Mouse (Mus musculus) heart, postnatal 0 days (tissue): ENCODE data around the gene Ptpn9. TPM values are rescaled to one million over a fixed set of nuclear protein-coding genes. Genes with fewer than 3 reads are reported as not detected.
A peak's percentile ranks its signal among the peaks of the same experiment; 100 is the strongest.

Experiments
- ATAC-seq: fragments of 200-750 bp; cut with Nextera tagmentation; 2 replicates; pipeline ENCODE4 v1.8.0; 2017; ENCODE audit warnings: low read depth, moderate number of reproducible peaks, moderate library complexity; ENCODE audit not compliant: insufficient read depth
- DNase-seq: peaks from one replicate; pipeline ENCODE4 v3.0.0-alpha.2; 2016; ENCODE audit warnings: low spot score
- H3K27ac ChIP-seq: fragments of 300-500 bp; sonication (generic); 2 replicates; pipeline ENCODE4 v1.5.1; 2014; ENCODE audit warnings: low read depth, mild to moderate bottlenecking
- H3K27me3 ChIP-seq: fragments of 300-500 bp; sonication (generic); 2 replicates; pipeline ENCODE4 v1.6.1; 2014; ENCODE audit warnings: low read length, mixed read lengths; ENCODE audit not compliant: control insufficient read depth, insufficient read depth
- H3K36me3 ChIP-seq: fragments of 300-500 bp; sonication (generic); replicated peaks from 2 replicates; pipeline ENCODE4 v1.6.1; 2014; ENCODE audit warnings: low read length, mixed read lengths; ENCODE audit not compliant: control insufficient read depth, insufficient read depth
- H3K4me1 ChIP-seq: fragments of 300-500 bp; sonication (generic); 2 replicates; pipeline ENCODE4 v1.6.1; 2014; ENCODE audit warnings: antibody characterized with exemption; ENCODE audit not compliant: control insufficient read depth, insufficient read depth
- H3K4me2 ChIP-seq: fragments of 300-500 bp; sonication (generic); 2 replicates; pipeline ENCODE4 v1.6.1; 2014; ENCODE audit warnings: low read depth, mild to moderate bottlenecking, low read length, moderate library complexity
- H3K4me3 ChIP-seq: fragments of 300-500 bp; sonication (generic); 2 replicates; pipeline ENCODE4 v1.5.1; 2014; ENCODE audit warnings: low read depth, low read length
- H3K9ac ChIP-seq: fragments of 300-500 bp; sonication (generic); replicated peaks from 2 replicates; pipeline ENCODE4 v1.6.1; 2014; ENCODE audit warnings: low read depth, low read length, mixed read lengths
- H3K9me3 ChIP-seq: fragments of 300-500 bp; sonication (generic); replicated peaks from 2 replicates; pipeline ENCODE4 v1.6.1; 2016; ENCODE audit warnings: low read length; ENCODE audit not compliant: control insufficient read depth
- CTCF ChIP-seq: IDR thresholded peaks from 2 replicates; pipeline ENCODE4 v1.5.1; 2016; ENCODE audit warnings: antibody characterized with exemption, control low read depth, low read depth
- EP300 ChIP-seq: IDR thresholded peaks from 2 replicates; pipeline ENCODE4 v1.6.1; 2016; ENCODE audit warnings: antibody characterized with exemption, low read depth
- WGBS: fragments of 180-500 bp; shearing (Covaris S2); extraction: QIAGEN DNeasy Blood & Tissue Kit; methylation state at CpG from one replicate; pipeline ENCODE4 v1.1.7; 2014; 5-methylcytosine and 5-hydroxymethylcytosine counted together
- polyA plus RNA-seq: library from polyadenylated mRNA; unstranded; fragments of >200 nt; fragmentation: Nextera tagmentation; extraction: Ambion mirVana; gene quantifications from 2 replicates; pipeline ENCODE4 v1.2.1, GENCODE M21; 2015
- total RNA-seq: library from RNA; depleted of rRNA; stranded (reverse); fragments of >200 nt; gene quantifications from 2 replicates; pipeline ENCODE4 v1.2.3, GENCODE M21; 2014; ENCODE audit warnings: low replicate concordance

Gene Ptpn9
- total and polyA plus RNA-seq, 2 experiments from 2014 or later: 8.9 to 22.2 TPM

DNA sequence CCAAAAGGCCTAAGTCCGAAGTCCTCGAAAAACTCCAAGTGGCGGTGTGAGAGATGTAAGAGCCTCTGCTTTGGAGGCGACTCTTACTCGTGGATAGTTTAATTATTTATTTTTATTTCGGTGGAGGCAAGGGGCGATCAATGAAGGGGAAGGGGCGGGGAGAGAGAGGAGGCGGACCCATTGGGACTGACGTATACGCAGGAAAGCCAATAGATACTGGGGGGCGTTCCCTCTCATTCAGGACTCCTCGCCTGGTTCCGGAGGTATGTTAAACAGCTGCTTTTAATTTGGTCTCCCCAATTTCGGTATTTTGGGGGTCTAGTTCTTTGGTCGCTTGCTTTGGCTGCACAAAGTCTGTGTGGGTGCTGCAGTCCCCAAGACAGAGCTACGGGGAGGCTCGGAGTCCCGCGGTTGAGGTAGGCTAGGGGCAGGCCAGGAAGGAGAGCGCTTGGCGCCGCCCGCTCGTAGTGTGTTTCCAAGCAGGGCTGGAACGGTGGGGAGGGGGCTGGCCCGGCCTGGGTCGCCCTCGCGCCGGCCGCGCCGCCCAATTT, 77.2 kb downstream of the Ptpn9 start, which contains the start of gene Sin3a:
Gene Sin3a, plus strand, starts transcription at position 240 of the 551 bp plus-strand sequence.
- ATAC-seq: no peak
- peak; percentile 84 for DNase-seq
- H3K27me3 ChIP-seq: no peaks in the 10 kb centered on the region
- no peaks in the 10 kb centered on the region for H3K36me3 ChIP-seq
- peak within 1 kb of the TSS; percentile 88 for H3K4me3 ChIP-seq
- H3K9me3 ChIP-seq: no peaks in the 10 kb centered on the region
- peak within 1 kb of the TSS; percentile 71 for H3K9ac ChIP-seq
- H3K4me2 ChIP-seq: peak within 1 kb of the TSS; percentile 96
- TF ChIP-seq EP300 (no peak), CTCF (no peak)
- H3K27ac ChIP-seq: peak within 1 kb of the TSS; percentile 99
- under 1% methylated on average over 33 of the region's 34 CpGs for WGBS
- peaks cover 11% of the 10 kb centered on the region for H3K4me1 ChIP-seq

DNA sequence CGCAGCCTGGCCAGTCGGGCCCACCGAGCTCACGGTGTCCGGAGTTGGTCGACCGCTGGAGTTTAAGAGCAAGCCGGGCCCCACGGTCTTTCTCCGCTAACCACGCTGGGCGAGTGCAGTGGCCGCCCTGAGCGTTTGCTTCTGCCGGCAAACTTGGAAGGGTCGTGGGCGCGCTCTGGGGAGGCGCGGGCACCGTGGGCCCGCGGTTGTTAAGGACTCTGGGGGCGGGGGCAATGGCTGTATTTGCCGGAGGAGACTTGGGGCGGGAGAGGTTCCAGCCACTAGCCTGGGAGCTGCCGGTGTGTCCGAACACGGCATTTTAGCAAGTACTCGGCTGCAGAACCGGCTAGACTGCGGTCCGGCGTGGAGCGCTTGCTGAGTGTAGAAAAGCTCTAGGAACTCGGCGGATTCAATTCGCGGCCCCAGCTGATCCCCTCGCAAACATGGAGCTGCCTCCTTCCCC, 77.8 kb downstream of the Ptpn9 start:
- Histone ChIP-seq H3K4me3 (peak overlapping the region; percentile 88), H3K4me2 (peak overlapping the region; percentile 96), H3K9me3 (no peaks in the 10 kb centered on the region), H3K27ac (peak overlapping the region; percentile 99), H3K27me3 (no peaks in the 10 kb centered on the region), H3K4me1 (peaks cover 11% of the 10 kb centered on the region), H3K9ac (peak overlapping the region; percentile 71), H3K36me3 (no peaks in the 10 kb centered on the region)
- DNase-seq (no peak), ATAC-seq (no peak)
- TF ChIP-seq EP300: no peak
- no peak for TF ChIP-seq CTCF
- WGBS: under 1% methylated on average over 40 of the region's 40 CpGs

DNA sequence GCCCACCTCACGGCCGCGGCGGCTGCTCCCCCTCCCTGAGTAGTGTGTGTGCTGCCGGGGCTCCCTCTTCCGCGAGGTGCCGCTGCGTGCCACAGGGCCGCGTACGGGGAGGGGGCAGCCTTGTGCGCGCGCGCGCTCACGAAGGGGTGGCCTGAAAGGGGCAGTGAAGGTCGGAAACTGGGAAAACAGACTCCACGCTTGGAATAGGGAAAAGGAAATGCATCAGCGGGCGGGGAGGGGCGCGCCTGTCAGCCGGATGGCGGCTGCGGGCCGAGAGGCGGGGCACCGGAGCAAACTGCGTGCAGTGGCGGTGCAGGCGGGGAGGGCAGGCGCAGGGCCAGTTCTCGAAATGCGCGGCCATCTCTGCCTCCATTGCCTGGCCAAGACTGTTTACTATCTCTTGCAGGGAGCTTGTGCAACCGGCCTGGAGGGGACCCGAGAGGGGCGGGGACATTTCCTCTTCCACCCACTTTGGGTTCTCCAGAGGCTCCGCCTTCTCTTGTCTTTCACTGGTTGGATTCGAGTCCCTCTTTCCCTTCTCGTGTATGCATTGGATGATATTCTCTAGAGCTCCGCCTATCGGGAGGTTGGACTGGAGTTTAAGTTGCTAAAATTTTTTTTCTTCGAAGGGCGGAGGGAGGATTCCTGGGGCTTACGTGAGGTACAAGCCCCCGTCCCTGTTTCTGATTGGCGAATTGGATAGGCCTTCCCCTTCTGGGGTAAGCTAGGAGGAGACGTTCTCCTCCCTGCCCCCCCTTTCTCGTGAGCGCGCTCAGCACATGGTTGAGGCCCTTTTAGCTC, 78.5 kb downstream of the Ptpn9 start:
- H3K4me2 ChIP-seq: peak overlapping the region; percentile 96
- ATAC-seq (peak; percentile 68), DNase-seq (peak; percentile 100)
- H3K4me3 ChIP-seq: peak overlapping the region; percentile 88
- under 1% methylated on average over 54 of the region's 54 CpGs for WGBS
- H3K36me3 ChIP-seq: no peaks in the 10 kb centered on the region
- H3K9ac ChIP-seq: peak overlapping the region; percentile 71
- no peaks in the 10 kb centered on the region for H3K9me3 ChIP-seq
- no peaks in the 10 kb centered on the region for H3K27me3 ChIP-seq
- TF ChIP-seq CTCF (peak; percentile 78), EP300 (0 out of 2 replicates have a peak, but pooled peaks have one; percentile 68)
- H3K27ac ChIP-seq: peak overlapping the region; percentile 99
- peaks cover 11% of the 10 kb centered on the region for H3K4me1 ChIP-seq

DNA sequence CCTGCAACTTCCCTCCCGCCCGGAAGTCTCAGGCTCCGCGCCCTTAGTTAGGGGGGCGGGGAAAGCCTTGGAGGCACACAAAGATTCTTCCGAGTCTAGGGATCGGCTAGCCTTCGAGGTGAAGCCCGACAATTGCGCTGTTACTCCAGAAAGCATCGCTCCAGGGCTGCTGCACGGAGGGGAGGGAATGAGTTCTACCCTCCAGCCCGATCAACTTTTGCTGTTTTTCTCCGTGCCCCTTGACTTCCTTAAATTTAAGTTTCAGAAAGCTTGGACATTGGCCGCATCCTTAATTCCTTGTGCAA, 79.0 kb downstream of the Ptpn9 start:
- under 1% methylated on average over 15 of the region's 15 CpGs for WGBS
- Histone ChIP-seq H3K9me3 (no peaks in the 10 kb centered on the region), H3K4me3 (peak overlapping the region; percentile 88), H3K27me3 (no peaks in the 10 kb centered on the region), H3K4me2 (peak overlapping the region; percentile 87), H3K4me1 (peaks cover 11% of the 10 kb centered on the region), H3K27ac (peak overlapping the region; percentile 99), H3K9ac (peak overlapping the region; percentile 66), H3K36me3 (no peaks in the 10 kb centered on the region)
- TF ChIP-seq EP300 (no peak), CTCF (no peak)
- DNase-seq: no peak
- ATAC-seq: no peak

DNA sequence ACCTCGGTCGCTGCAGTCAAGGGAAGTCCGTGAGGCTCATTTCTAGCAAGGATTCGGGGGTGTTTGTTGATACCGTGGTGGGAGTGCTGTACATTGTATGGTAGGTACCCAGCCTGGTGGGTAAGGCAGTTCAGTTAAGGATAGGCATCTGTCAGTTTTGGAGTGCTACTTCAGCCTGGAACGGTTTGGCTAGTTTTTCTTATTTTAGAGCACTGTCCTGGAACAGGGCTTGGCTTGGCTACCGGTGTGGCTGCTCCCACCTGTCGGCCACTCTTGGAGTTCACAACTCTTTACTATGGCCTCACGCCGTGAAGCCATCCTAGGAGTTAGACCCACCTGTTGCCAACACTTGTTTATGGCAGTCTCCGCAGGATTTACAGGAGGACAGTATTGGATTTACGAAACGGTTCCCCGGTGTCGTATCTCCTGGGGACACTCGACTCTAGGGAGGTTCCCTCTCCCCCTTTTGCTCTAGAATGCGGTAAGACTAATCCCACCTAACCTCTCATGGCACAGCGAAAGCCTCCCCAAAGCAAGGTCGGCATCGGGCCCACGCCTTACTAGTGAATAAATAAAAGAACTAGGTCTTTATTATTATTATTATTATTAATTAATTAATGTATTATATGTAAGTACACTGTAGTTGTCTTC, 79.6 kb downstream of the Ptpn9 start:
- WGBS: 7% methylated on average over 21 of the region's 21 CpGs
- Histone ChIP-seq H3K4me3 (peak overlapping the region; percentile 88), H3K27ac (peak overlapping the region; percentile 99), H3K4me2 (peak overlapping the region; percentile 87), H3K27me3 (no peaks in the 10 kb centered on the region), H3K9ac (peak overlapping the region; percentile 66), H3K36me3 (no peaks in the 10 kb centered on the region), H3K9me3 (no peaks in the 10 kb centered on the region), H3K4me1 (peaks cover 11% of the 10 kb centered on the region)
- TF ChIP-seq CTCF: peak; percentile 36
- TF ChIP-seq EP300: no peak
- DNase-seq (peak; percentile 37), ATAC-seq (no peak)
